Mouse (Mus musculus): ENCODE data around the gene Hes7. TPM values are rescaled to one million over a fixed set of nuclear protein-coding genes. Genes with fewer than 3 reads are reported as not detected.
"Not testable (repeated sequence)": the region's sequence is repeated elsewhere in the genome, so short reads cannot be mapped to it uniquely, and the experiment has no call there.

Hes7 gene
- total and polyA plus RNA-seq, 3 experiments = 0.04 TPM; not detected in 2

DNA sequence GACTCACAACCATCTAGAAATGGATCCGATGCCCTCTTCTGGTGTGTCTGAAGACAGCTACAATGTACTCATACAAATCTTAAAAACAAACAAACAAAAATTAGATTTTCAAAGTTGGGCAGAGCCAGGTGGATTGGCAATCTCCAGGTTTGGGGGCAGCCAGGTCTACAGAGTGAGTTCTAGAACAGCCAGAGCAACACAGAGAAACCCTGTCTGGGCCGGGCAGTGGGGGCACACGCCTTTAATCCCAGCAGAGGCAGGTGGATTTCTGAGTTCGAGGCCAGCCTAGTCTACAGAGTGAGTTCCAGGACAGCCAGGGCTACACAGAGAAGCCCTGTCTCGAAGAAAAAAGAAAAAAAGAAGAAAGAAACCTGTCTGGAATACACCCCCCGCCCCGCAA is 26.3 kb upstream of the Hes7 start:
- H3K36me3 ChIP-seq (replicated peaks in 1 of 2; ENCODE audit: control insufficient read depth in 1 of 2, insufficient read depth in 1 of 2, low read length in 1 of 2) = peaks cover 23 to 37% of the 10 kb centered on the region in 2 experiments
- dilution Hi-C loops (cut with MboI; ENCODE audit: extremely low pct_ligation_motif_present, extremely low pct_unique_long_range_greater_than_20kb, low sequenced_read_pairs); H3K4me2 ChIP-seq (ENCODE audit: insufficient read depth, low read depth, poor library complexity, severe bottlenecking); H3K27ac ChIP-seq (ENCODE audit: insufficient read depth, low read depth); H3K9ac ChIP-seq (ENCODE audit: insufficient read depth, low read depth); H3K9me3 ChIP-seq (replicated peaks; ENCODE audit: low read length); H3K27me3 ChIP-seq (replicated peaks); H3K4me3 ChIP-seq (replicated peaks in 1 of 3; ENCODE audit: low read depth in 2 of 3, low read length in 2 of 3, poor library complexity in 1 of 3); DNase-seq (ENCODE audit: extremely low read depth): not testable (repeated sequence)
- H3K4me1 ChIP-seq (ENCODE audit: control insufficient read depth in 1 of 2, insufficient read depth in 2 of 2) = peaks cover 27 to 79% of the 10 kb centered on the region in 2 experiments
- in situ Hi-C loops (cut with MboI; ENCODE audit: low pct_ligation_motif_present, low pct_unique_long_range_greater_than_20kb, low sequenced_read_pairs) = loop anchor here (25.0 kb wide), 1 partner anchor 918 kb away; the partner anchor contains the start of genes Acadvl, Dlg4 and Dvl2
- peaks cover 25% of the 10 kb centered on the region for H3K79me2 ChIP-seq (replicated peaks; ENCODE audit: control insufficient read depth, extremely low read depth, insufficient read depth, poor library complexity, severe bottlenecking)
- TF ChIP-seq CHD1 (IDR thresholded peaks at IDR 0.05; ENCODE audit: low read depth, low read length) = peak; percentile 81

DNA sequence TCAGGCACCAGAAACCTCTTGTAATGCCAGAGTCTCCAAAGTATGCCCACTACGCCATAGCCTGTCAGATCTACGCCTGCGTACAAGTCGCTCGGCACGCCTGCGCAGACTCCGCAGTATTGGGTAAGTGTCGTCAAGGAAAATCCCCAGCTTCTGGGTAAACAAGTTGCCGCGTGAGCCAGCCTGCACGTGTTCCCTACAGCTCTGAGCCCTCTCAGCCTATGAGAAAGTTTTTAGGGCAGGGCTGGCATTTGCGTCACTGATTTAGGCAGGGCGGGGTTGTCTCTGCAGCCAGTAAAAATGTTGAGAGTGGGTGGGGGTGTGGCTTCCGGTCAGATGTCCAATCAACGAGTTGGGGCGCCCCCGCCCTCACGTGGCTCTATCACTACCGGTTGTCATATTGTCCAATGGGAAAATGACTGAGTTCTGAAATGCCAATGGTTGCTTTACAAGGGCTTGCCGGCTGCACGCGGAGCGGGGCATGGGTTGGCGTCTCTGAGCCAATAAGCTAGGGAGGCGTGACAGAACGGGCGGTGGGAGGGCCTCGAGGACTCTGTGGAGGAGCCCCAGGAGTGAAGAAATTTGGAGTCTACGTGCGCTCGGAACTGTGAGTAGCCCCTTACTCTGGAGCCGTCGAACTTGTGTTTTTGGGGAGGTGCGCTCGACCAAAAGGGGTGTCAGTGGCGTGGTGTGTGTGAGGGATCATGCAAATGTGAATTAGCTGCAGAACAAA is 25.3 kb upstream of the Hes7 start, which contains the start of gene Per1:
Gene Per1, plus strand, starts transcription at position 521 of the 733 bp plus-strand sequence.
- in situ Hi-C loops (cut with MboI; ENCODE audit: low pct_ligation_motif_present, low pct_unique_long_range_greater_than_20kb, low sequenced_read_pairs) (loop anchor here (25.0 kb wide), 1 partner anchor 917 kb away; the partner anchor contains the start of genes Acadvl, Dlg4 and Dvl2), dilution Hi-C loops (cut with MboI; ENCODE audit: extremely low pct_ligation_motif_present, extremely low pct_unique_long_range_greater_than_20kb, low sequenced_read_pairs) (no loop called here)
- peak within 1 kb of the TSS; percentile 54 for H3K9ac ChIP-seq (ENCODE audit: insufficient read depth, low read depth)
- peak within 1 kb of the TSS; percentile 50 to 89 (median 66) for H3K4me3 ChIP-seq (replicated peaks in 1 of 3; ENCODE audit: low read depth in 2 of 3, low read length in 2 of 3, poor library complexity in 1 of 3)
- DNase-seq (ENCODE audit: extremely low read depth) = peak; percentile 100
- peaks cover 21% of the 10 kb centered on the region for H3K79me2 ChIP-seq (replicated peaks; ENCODE audit: control insufficient read depth, extremely low read depth, insufficient read depth, poor library complexity, severe bottlenecking)
- H3K36me3 ChIP-seq (replicated peaks in 1 of 2; ENCODE audit: control insufficient read depth in 1 of 2, insufficient read depth in 1 of 2, low read length in 1 of 2) = peaks cover 17 to 31% of the 10 kb centered on the region in 2 experiments
- peak within 1 kb of the TSS; percentile 93 for H3K4me2 ChIP-seq (ENCODE audit: insufficient read depth, low read depth, poor library complexity, severe bottlenecking)
- peaks cover 21 to 71% of the 10 kb centered on the region in 2 experiments for H3K4me1 ChIP-seq (ENCODE audit: control insufficient read depth in 1 of 2, insufficient read depth in 2 of 2)
- H3K27me3 ChIP-seq (replicated peaks) = peaks cover 6% of the 10 kb centered on the region
- H3K27ac ChIP-seq (ENCODE audit: insufficient read depth, low read depth) = peak within 1 kb of the TSS; percentile 62
- H3K9me3 ChIP-seq (replicated peaks; ENCODE audit: low read length) = no peaks in the 10 kb centered on the region
- no peak for TF ChIP-seq PAX5 (IDR thresholded peaks at IDR 0.05; ENCODE audit: low read length)
- TF ChIP-seq IRF4 (IDR thresholded peaks at IDR 0.05; ENCODE audit: low read depth, low read length) = peak; percentile 71; the same call in 1 of the 2 replicates
- TF ChIP-seq BHLHE40 (IDR thresholded peaks at IDR 0.05; ENCODE audit: low read depth, low read length) = peak; percentile 99
- TF ChIP-seq SMC3 (IDR thresholded peaks at IDR 0.05; ENCODE audit: low read depth, low read length) = no peak
- TF ChIP-seq CHD1 (IDR thresholded peaks at IDR 0.05; ENCODE audit: low read depth, low read length) = no peak
- peak; percentile 2; the same call in 1 of the 2 replicates for TF ChIP-seq E2F4 (IDR thresholded peaks at IDR 0.05; ENCODE audit: insufficient replicate concordance, low read depth, low read length)
- peak; percentile 30; the same call in 1 of the 2 replicates for TF ChIP-seq UBTF (IDR thresholded peaks at IDR 0.05; ENCODE audit: low read depth, low read length)
- TF ChIP-seq ZMIZ1 (IDR thresholded peaks at IDR 0.05; ENCODE audit: low read depth, low read length) = no peak; the same call in 1 of the 2 replicates
- TF ChIP-seq CTCF (conservative IDR thresholded peaks at IDR 0.05 in 1 of 2, IDR thresholded peaks at IDR 0.05 in 1 of 2; ENCODE audit: low read depth in 2 of 2, low read length in 2 of 2) = no peak
- TF ChIP-seq ETS1 (conservative IDR thresholded peaks at IDR 0.05; ENCODE audit: low read depth, low read length) = peak; percentile 98
- peak; percentile 35; the same call in 1 of the 2 replicates for TF ChIP-seq MEF2A (IDR thresholded peaks at IDR 0.05; ENCODE audit: borderline replicate concordance, low read depth, low read length)
- peak; percentile 91 for TF ChIP-seq USF1 (IDR thresholded peaks at IDR 0.05; ENCODE audit: low read depth, low read length)
- TF ChIP-seq HCFC1 (IDR thresholded peaks at IDR 0.05; ENCODE audit: low read depth, low read length) = peak; percentile 82
- TF ChIP-seq RCOR1 (conservative IDR thresholded peaks at IDR 0.05; ENCODE audit: low read depth, low read length) = no peak
- no peak for TF ChIP-seq ZC3H11A (IDR thresholded peaks at IDR 0.05; ENCODE audit: low read depth, low read length)
- TF ChIP-seq NRF1 (IDR thresholded peaks at IDR 0.05; ENCODE audit: low read depth, low read length) = peak; percentile 96
- peak; percentile 99 for TF ChIP-seq MAX (IDR thresholded peaks at IDR 0.05; ENCODE audit: low read length)
- 0 out of 2 replicates have a peak, but pooled peaks have one; percentile 14 for TF ChIP-seq TBP (conservative IDR thresholded peaks at IDR 0.05; ENCODE audit: low read depth, low read length)
- no peak; the same call in 1 of the 2 replicates for TF ChIP-seq GABPA (IDR thresholded peaks at IDR 0.05; ENCODE audit: insufficient replicate concordance, low read depth, low read length)
- no peak for TF ChIP-seq JUND (conservative IDR thresholded peaks at IDR 0.05; ENCODE audit: low read depth, low read length)
- peak; percentile 71; the same call in 1 of the 2 replicates for TF ChIP-seq KAT2A (IDR thresholded peaks at IDR 0.05; ENCODE audit: insufficient replicate concordance, low read length)
- TF ChIP-seq MAZ (IDR thresholded peaks at IDR 0.05; ENCODE audit: low read depth, low read length) = peak; percentile 93
- TF ChIP-seq ZNF384 (IDR thresholded peaks at IDR 0.05; ENCODE audit: low read depth, low read length) = no peak
- no peak for TF ChIP-seq RAD21 (IDR thresholded peaks at IDR 0.05; ENCODE audit: low read depth, low read length)
- TF ChIP-seq NELFE (IDR thresholded peaks at IDR 0.05; ENCODE audit: low read depth, low read length) = no peak; the same call in 1 of the 2 replicates
- TF ChIP-seq MAFK (IDR thresholded peaks at IDR 0.05; ENCODE audit: insufficient replicate concordance, low read length) = no peak
- no peak for TF ChIP-seq JUN (IDR thresholded peaks at IDR 0.05; ENCODE audit: insufficient read depth, low read depth, low read length)
- TF ChIP-seq POLR2AphosphoS2 (IDR thresholded peaks at IDR 0.05; ENCODE audit: low read depth, low read length) = 0 out of 2 replicates have a peak, but pooled peaks have one; percentile 42
- no peak; the same call in 1 of the 2 replicates for TF ChIP-seq EP300 (IDR thresholded peaks at IDR 0.05; ENCODE audit: low read length)
- TF ChIP-seq MXI1 (IDR thresholded peaks at IDR 0.05; ENCODE audit: low read depth, low read length) = peak; percentile 99
